Mouse (Mus musculus): ENCODE measurements around the gene Lypd5.

Lypd5 gene

DNA sequence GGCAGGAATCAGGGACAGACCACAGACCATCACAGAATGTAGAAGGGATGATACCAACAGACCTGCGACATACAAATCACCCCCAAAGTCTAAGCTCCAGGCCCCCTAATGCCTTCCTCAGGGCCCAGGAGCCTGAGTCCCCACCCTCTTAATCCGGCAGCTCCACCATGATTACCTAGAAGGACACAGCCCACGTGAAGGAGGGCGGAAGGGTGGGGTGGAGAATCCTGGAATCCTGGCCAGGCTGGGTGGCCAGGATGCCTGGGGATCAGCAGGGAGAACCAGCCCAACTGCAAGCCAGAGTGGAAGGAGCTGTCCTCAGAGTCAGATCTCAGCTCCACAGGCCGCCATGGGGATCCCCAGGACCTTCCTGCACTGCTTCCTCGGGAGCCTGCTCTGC, at the start of gene Lypd5:
TSS of gene Lypd5 (plus strand) at position 301 of the 400 bp plus-strand sequence.
- H3K4me1 ChIP-seq (replicated peaks; ENCODE audit: low read depth, low read length): peaks cover 15% of the 10 kb centered on the region
- H3K36me3 ChIP-seq (ENCODE audit: insufficient read depth, low read length): no peaks in the 10 kb centered on the region
- peaks cover 44% of the 10 kb centered on the region for H3K27me3 ChIP-seq (ENCODE audit: insufficient read depth, low read length)
- TF ChIP-seq CTCF (conservative IDR thresholded peaks at IDR 0.05; ENCODE audit: low read length): no peak
- no peak for TF ChIP-seq NANOG (IDR thresholded peaks at IDR 0.05; ENCODE audit: borderline replicate concordance, low read length)
- no peak for TF ChIP-seq POU5F1 (IDR thresholded peaks at IDR 0.05; ENCODE audit: borderline replicate concordance, low read length)
- 0 out of 2 replicates have a peak within 1 kb of the TSS, but pooled peaks have one; percentile 20 for H3K4me3 ChIP-seq (replicated peaks; ENCODE audit: low read length)
- H3K9me3 ChIP-seq (ENCODE audit: low read length): no peaks in the 10 kb centered on the region

GRCm38 (mm10) chr7:24299823-24300481, 49.0 kb upstream of the Lypd5 start:
- Histone ChIP-seq H3K9me3 (ENCODE audit: low read length) (peaks cover 8% of the 10 kb centered on the region), H3K4me3 (replicated peaks; ENCODE audit: low read length) (peak overlapping the region; percentile 97), H3K36me3 (ENCODE audit: insufficient read depth, low read length) (peaks cover 40% of the 10 kb centered on the region), H3K4me1 (replicated peaks; ENCODE audit: low read depth, low read length) (peaks cover 18% of the 10 kb centered on the region), H3K27me3 (ENCODE audit: insufficient read depth, low read length) (peaks cover 8% of the 10 kb centered on the region; the same call in 1 of the 2 replicates)
- TF ChIP-seq POU5F1 (IDR thresholded peaks at IDR 0.05; ENCODE audit: borderline replicate concordance, low read length) (no peak), NANOG (IDR thresholded peaks at IDR 0.05; ENCODE audit: borderline replicate concordance, low read length) (no peak), CTCF (conservative IDR thresholded peaks at IDR 0.05; ENCODE audit: low read length) (no peak)

- Histone ChIP-seq H3K9me3 (ENCODE audit: low read length) (peaks cover 8% of the 10 kb centered on the region), H3K4me3 (replicated peaks; ENCODE audit: low read length) (peak within 1 kb of the TSS; percentile 97), H3K27me3 (ENCODE audit: insufficient read depth, low read length) (peaks cover 8% of the 10 kb centered on the region; the same call in 1 of the 2 replicates), H3K36me3 (ENCODE audit: insufficient read depth, low read length) (peaks cover 32% of the 10 kb centered on the region), H3K4me1 (replicated peaks; ENCODE audit: low read depth, low read length) (peaks cover 18% of the 10 kb centered on the region)
- TF ChIP-seq POU5F1 (IDR thresholded peaks at IDR 0.05; ENCODE audit: borderline replicate concordance, low read length): no peak
- TF ChIP-seq CTCF (conservative IDR thresholded peaks at IDR 0.05; ENCODE audit: low read length): no peak
- TF ChIP-seq NANOG (IDR thresholded peaks at IDR 0.05; ENCODE audit: borderline replicate concordance, low read length): no peak
Observed at GRCm38 (mm10) chr7:24300771-24301282, 48.2 kb upstream of the Lypd5 start, which contains the start of gene Zfp61. Zfp61 (minus strand) TSS chr7:24301232.

- peaks cover 6% of the 10 kb centered on the region for H3K4me1 ChIP-seq (replicated peaks; ENCODE audit: low read depth, low read length)
- H3K9me3 ChIP-seq (ENCODE audit: low read length): no peaks in the 10 kb centered on the region
- TF ChIP-seq POU5F1 (IDR thresholded peaks at IDR 0.05; ENCODE audit: borderline replicate concordance, low read length): no peak
- no peak for TF ChIP-seq NANOG (IDR thresholded peaks at IDR 0.05; ENCODE audit: borderline replicate concordance, low read length)
- TF ChIP-seq CTCF (conservative IDR thresholded peaks at IDR 0.05; ENCODE audit: low read length): no peak
- H3K36me3 ChIP-seq (ENCODE audit: insufficient read depth, low read length): peaks cover 5% of the 10 kb centered on the region
- peak overlapping the region; percentile 71 for H3K4me3 ChIP-seq (replicated peaks; ENCODE audit: low read length)
- no peaks in the 10 kb centered on the region for H3K27me3 ChIP-seq (ENCODE audit: insufficient read depth, low read length)
Observed at GRCm38 (mm10) chr7:24315726-24316566, 33.0 kb upstream of the Lypd5 start.

- no peak for TF ChIP-seq CTCF (conservative IDR thresholded peaks at IDR 0.05; ENCODE audit: low read length)
- TF ChIP-seq POU5F1 (IDR thresholded peaks at IDR 0.05; ENCODE audit: borderline replicate concordance, low read length): no peak
- no peak for TF ChIP-seq NANOG (IDR thresholded peaks at IDR 0.05; ENCODE audit: borderline replicate concordance, low read length)
- H3K4me3 ChIP-seq (replicated peaks; ENCODE audit: low read length): peak within 1 kb of the TSS; percentile 71
- no peaks in the 10 kb centered on the region for H3K9me3 ChIP-seq (ENCODE audit: low read length)
- H3K4me1 ChIP-seq (replicated peaks; ENCODE audit: low read depth, low read length): peaks cover 6% of the 10 kb centered on the region
- H3K36me3 ChIP-seq (ENCODE audit: insufficient read depth, low read length): peaks cover 5% of the 10 kb centered on the region
- no peaks in the 10 kb centered on the region for H3K27me3 ChIP-seq (ENCODE audit: insufficient read depth, low read length)
Observed at GRCm38 (mm10) chr7:24316567-24317092, 32.4 kb upstream of the Lypd5 start, which contains the start of gene Zfp94. Zfp94 (minus strand) TSS chr7:24316666.

- H3K27me3 ChIP-seq (ENCODE audit: insufficient read depth, low read length): no peaks in the 10 kb centered on the region
- H3K4me1 ChIP-seq (replicated peaks; ENCODE audit: low read depth, low read length): peaks cover 6% of the 10 kb centered on the region
Observed at GRCm38 (mm10) chr7:24318942-24319341, 30.1 kb upstream of the Lypd5 start.

DNA sequence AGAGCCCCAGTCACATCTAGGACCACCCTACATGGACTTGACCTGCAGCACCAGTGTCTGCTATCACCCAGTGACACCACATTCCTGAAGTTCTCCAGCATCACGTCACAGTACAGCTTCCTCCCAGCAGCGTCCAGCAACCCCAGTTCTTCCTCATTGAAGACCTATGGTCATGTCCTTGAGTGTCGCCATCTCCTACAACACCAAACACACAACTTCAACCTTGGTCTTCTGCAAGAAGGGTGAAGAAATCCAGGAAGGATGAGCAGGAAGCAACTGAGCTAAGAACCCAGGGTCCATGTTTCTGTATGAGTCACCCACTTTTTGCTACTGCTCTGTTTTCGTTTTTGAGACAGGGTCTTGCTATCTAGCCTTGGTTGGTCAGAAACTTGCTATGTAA, 26.4 kb upstream of the Lypd5 start:
- Histone ChIP-seq H3K36me3 (ENCODE audit: insufficient read depth, low read length) (no peaks in the 10 kb centered on the region), H3K9me3 (ENCODE audit: low read length) (peaks cover 5% of the 10 kb centered on the region; the same call in 1 of the 2 replicates), H3K4me1 (replicated peaks; ENCODE audit: low read depth, low read length) (peaks cover 8% of the 10 kb centered on the region), H3K27me3 (ENCODE audit: insufficient read depth, low read length) (peaks cover 15% of the 10 kb centered on the region), H3K4me3 (replicated peaks; ENCODE audit: low read length) (no peak overlapping the region)
- TF ChIP-seq POU5F1 (IDR thresholded peaks at IDR 0.05; ENCODE audit: borderline replicate concordance, low read length) (no peak), NANOG (IDR thresholded peaks at IDR 0.05; ENCODE audit: borderline replicate concordance, low read length) (no peak), CTCF (conservative IDR thresholded peaks at IDR 0.05; ENCODE audit: low read length) (no peak)

More at GRCm38 (mm10) chr7:24318942-24319341, 30.1 kb upstream of the Lypd5 start:
- no peaks in the 10 kb centered on the region for H3K36me3 ChIP-seq (ENCODE audit: insufficient read depth, low read length)
- H3K4me3 ChIP-seq (replicated peaks; ENCODE audit: low read length): no peak overlapping the region
- no peak for TF ChIP-seq NANOG (IDR thresholded peaks at IDR 0.05; ENCODE audit: borderline replicate concordance, low read length)
- no peaks in the 10 kb centered on the region for H3K9me3 ChIP-seq (ENCODE audit: low read length)

- peaks cover 21% of the 10 kb centered on the region for H3K27me3 ChIP-seq (ENCODE audit: insufficient read depth, low read length)
- H3K4me1 ChIP-seq (replicated peaks; ENCODE audit: low read depth, low read length): peaks cover 8% of the 10 kb centered on the region
- H3K9me3 ChIP-seq (ENCODE audit: low read length): peaks cover 5% of the 10 kb centered on the region; the same call in 1 of the 2 replicates
- H3K36me3 ChIP-seq (ENCODE audit: insufficient read depth, low read length): no peaks in the 10 kb centered on the region
- TF ChIP-seq CTCF (conservative IDR thresholded peaks at IDR 0.05; ENCODE audit: low read length): no peak
- no peak for TF ChIP-seq POU5F1 (IDR thresholded peaks at IDR 0.05; ENCODE audit: borderline replicate concordance, low read length)
- TF ChIP-seq NANOG (IDR thresholded peaks at IDR 0.05; ENCODE audit: borderline replicate concordance, low read length): no peak
- peak overlapping the region; percentile 63; the same call in 1 of the 2 replicates for H3K4me3 ChIP-seq (replicated peaks; ENCODE audit: low read length)
Observed at GRCm38 (mm10) chr7:24325197-24325596, 23.8 kb upstream of the Lypd5 start.
